Mouse (Mus musculus) cerebellum, adult 11 months (tissue): ENCODE data around the gene Nip7.
A peak's percentile ranks its signal among the peaks of the same experiment; 100 is the strongest.
"Not testable (repeated sequence)": the region's sequence is repeated elsewhere in the genome, so short reads cannot be mapped to it uniquely, and the experiment has no call there.

Source experiments
- DNase-seq: peaks from one replicate; pipeline ENCODE4 v3.0.0; 2022

The Nip7 gene

DNA sequence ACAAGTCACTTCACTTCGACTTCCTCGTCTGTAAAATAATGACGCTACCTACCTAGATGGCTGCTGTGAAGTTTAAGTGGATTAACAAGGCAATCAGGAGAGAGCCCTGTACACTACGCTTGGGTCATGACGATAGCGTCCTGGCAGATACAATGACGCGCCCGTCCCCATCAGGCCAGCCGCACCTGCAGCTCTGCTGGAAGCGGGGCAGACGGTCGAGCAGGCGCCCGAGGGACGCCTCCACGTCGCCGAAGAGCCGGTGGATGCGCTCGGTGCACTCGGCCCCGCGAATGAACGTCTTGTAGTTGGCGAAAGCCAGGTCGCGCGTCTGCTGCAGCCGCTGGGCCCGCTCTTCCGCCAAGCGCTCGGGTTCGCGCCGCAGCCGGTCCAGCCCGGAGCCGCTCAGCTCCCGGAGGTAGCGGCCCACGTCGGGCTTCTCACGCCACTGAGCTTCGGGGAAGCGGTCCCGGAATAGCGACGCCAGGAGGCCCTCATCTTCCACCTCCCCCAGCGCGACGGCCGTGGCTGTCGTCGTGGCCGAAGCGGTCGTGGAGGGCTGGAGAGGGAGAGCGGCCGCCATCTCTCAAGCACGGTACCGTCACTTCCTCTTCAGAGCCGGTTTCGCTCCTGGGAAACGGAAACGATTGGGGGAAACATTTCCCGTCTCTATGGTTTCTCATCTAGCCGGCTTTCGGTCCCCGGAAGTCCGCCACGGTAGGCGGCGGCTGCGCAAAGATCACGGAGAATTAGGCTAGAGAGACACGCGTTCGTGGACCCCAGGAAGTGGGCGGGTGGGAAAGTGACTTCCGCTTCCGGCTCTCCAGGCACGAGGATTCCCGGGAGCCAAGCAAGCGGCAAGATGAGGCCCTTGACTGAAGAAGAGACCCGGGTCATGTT lies at the start of gene Nip7, which contains the start of gene Cog8:
Gene Nip7 (plus strand): TSS at position 802 of the 897 bp plus-strand sequence.
Gene Cog8 (minus strand): TSS at position 614 of the 897 bp plus-strand sequence.
- peak; percentile 93 for DNase-seq

- DNase-seq: no peak
Observed at GRCm38 (mm10) chr8:107007795-107008194, 48.9 kb upstream of the Nip7 start.

- DNase-seq: no peak
Observed at GRCm38 (mm10) chr8:107012666-107013065, 44.0 kb upstream of the Nip7 start.

GRCm38 (mm10) chr8:107014915-107015314 lies 41.8 kb upstream of the Nip7 start:
- DNase-seq: no peak

GRCm38 (mm10) chr8:107023479-107023878 lies 33.2 kb upstream of the Nip7 start:
- DNase-seq: no peak

GRCm38 (mm10) chr8:107029310-107029709 lies 27.4 kb upstream of the Nip7 start:
- no peak for DNase-seq

DNA sequence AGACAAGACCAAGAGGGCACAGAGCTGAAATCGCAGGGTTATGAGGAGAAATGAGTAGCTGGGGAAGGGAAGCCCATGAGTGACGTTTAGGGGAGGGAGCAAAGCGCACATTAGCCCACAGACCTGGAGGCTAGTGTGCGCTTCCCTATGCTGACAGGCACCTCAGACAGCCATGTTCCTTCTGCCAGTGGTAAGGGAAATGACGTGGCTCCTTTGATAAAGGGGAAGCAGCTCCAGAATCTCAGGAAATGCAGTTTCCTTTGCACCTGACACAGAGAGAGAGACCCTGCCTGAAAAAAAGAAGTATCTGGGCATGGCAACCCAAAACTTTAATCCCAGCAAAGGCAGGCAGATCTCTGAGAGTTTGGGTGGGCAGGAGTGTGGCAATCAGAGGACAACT lies 26.6 kb upstream of the Nip7 start:
- no peak for DNase-seq

DNA sequence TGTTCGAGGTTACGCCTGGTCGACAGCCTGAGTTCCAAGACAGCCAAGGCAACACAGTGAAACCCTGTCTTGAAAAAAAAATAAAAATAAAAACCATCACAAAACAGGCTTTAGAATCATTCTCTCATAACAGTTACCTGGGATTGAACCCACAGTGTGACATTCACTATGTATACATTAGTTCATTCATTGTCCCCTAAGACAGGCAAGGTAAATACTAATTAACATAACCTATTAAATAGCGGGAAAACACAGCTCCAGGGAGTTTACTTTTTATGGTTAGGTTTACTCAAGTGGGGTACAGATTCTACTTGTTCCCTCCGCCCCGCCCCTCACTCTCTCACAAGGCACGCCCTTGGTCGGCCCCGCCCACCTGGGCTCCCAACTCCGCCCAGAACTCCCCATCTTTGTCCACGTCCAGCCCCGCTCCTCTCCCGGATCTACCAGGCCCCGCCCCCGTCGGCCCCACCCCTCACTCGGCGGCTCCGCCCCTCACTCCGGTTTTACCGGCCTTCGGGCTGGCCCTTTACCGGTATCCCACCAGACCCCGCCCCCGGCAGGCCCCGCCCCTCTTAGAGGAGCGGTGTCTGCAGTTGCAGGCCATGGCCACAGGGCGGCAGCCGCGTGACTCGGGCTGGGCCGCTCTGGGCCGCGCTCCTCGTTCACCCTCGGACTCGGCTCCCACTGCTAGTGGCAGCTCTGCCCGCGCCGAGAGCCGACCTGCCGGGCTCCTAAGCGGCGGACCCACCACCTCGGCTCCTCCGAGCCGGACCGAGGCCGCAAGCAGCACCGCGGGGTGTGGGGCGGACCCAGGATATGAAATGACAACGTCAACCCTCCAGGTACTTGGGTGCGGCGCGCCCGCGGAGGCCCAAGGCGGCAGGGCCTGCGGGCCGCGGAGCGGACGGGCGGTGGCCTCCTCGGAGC lies 25.8 kb upstream of the Nip7 start, which contains the start of gene Vps4a:
Gene Vps4a (plus strand): TSS at position 573 of the 927 bp plus-strand sequence.
- peak; percentile 95 for DNase-seq

GRCm38 (mm10) chr8:107031577-107032090 lies 25.0 kb upstream of the Nip7 start:
- no peak for DNase-seq

- DNase-seq: not testable (repeated sequence)
Observed at GRCm38 (mm10) chr8:107033609-107034008, 23.1 kb upstream of the Nip7 start.

DNA sequence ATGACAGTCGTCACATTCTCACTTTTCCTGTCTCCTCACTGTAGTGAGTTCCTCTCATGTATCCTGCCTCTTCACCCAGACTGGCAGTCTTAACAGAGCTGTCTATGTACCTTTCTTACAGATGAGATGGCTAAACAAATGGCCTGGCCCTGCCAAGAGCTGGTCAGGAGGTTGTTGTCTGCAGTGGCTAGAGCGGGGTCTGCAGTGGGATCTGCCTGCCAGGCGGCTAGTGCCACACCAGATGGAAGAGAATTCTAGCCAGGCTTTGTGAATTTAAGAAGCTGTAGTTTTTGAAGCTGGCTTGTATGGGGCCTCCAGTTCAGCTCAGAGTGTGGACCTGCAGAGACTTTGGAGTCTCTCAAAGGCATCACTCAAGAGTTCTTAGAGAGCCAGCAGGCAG lies 21.0 kb upstream of the Nip7 start:
- no peak for DNase-seq

DNA sequence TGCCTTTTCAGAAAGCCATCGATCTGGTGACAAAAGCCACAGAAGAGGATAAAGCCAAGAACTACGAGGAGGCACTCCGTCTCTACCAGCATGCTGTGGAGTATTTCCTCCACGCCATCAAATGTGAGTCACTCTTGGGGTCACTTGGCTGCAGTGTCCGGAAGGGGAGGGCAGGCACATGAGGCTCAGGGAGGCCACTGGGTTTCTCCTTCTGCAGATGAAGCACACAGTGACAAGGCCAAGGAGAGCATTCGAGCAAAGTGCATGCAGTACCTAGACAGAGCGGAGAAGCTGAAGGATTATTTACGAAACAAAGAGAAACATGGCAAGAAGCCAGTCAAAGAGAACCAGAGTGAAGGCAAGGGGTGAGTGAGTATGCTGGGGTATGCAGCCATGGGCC lies 20.1 kb upstream of the Nip7 start:
- no peak for DNase-seq

GRCm38 (mm10) chr8:107040632-107041031 lies 16.0 kb upstream of the Nip7 start:
- no peak for DNase-seq

GRCm38 (mm10) chr8:107045478-107045877 lies 11.2 kb upstream of the Nip7 start:
- DNase-seq: no peak

- DNase-seq: no peak
Observed at GRCm38 (mm10) chr8:107046976-107047375, 9.7 kb upstream of the Nip7 start.

GRCm38 (mm10) chr8:107048061-107048941 lies 8.4 kb upstream of the Nip7 start, which contains the start of gene Pdf:
TSS of gene Pdf (minus strand) at chr8:107048614.
- DNase-seq: peak; percentile 78

DNA sequence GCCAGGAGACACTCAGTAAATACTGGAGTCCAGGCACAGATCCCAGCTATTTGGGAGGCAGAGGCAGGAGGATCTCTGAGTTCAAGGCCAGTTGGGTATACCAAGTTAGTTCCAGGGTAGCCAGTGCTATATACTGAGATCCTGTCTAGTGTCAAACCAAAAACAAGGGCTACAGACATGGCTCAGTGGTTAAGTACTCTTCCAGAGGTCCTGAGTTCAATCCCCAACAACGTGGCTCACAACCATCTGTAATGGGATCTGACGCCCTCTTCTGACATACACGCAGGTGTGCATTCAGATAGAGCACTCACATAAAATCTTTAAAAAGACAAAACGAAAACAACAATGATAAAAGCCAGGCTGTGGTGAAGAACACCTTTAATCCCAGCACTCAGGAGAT lies 7.2 kb upstream of the Nip7 start:
- no peak for DNase-seq

DNA sequence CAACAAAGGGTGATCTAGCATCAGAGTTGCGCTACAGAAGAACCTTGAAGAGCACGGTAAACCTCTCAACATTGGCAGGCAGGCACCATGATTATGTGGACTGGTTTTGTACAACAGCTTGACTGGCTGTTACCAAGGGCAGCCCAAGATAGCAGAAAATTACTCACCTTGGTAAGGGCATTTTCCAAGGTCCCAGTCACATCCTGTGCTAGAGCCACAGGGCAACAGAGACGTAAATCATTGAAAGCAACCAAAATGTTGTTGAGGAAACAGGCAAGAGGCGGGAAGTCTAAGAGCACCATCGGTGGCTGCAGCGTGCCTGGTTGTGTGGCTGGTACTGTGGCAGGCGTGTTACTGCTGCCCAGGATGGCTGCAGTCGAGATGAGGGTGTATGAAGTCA lies 4.6 kb upstream of the Nip7 start:
- DNase-seq: no peak

GRCm38 (mm10) chr8:107056973-107057369 lies 294 bp downstream of the Nip7 start:
- no peak for DNase-seq

- no peak for DNase-seq
Observed at GRCm38 (mm10) chr8:107062613-107063012, 5.9 kb downstream of the Nip7 start.

DNA sequence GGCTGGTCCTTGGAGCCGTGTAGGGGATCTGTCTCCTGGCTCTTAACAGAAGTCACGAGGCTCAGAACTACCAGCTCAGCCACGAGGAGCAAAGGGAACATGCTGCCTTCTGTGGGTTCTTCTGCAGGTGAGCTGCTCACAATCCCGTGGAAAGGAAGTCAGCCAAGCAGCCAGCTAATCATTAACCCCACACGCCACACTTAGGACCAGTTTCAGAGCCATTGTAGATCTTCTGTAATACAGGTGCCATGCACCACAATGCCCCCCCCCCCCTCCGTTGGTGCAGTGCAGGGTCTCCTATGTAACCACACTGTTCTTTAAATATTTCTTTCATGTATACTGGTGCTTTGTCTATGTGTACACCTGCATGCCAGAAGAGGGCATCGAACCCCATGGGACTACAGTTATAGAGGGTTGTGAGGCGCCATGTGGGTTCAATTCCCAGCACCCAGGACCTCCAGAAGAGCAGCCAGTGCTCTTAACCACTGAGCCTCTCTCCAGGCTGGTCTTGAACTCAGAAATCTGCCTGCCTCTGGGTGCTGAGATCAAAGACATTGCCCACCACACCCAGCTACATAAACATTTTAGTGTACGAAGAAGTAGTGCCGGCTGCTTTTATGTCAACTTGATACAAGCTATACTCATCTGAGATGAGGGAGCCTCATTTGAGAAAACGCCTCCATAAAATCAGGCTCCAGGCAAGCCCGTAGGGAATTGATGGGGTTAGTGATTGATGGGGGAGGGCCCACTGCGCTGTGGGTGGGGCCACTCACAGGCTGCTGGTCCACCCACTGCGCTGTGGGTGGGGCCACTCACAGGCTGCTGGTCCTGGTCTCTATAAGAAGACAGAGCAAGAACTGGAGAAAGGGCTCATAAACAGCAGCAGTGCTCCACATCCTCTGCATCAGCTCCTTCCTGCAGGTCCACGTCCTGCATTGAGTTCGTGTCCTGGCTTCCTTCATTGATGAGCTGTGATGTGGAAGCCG lies 9.1 kb downstream of the Nip7 start, which contains the start of gene Tmed6:
Gene Tmed6 (minus strand): TSS at position 134 of the 986 bp plus-strand sequence.
- DNase-seq: no peak
